Mouse (Mus musculus) G1E (cell line): ENCODE results near the gene Gm26992. TPM values are rescaled to one million over a fixed set of nuclear protein-coding genes. Genes with fewer than 3 reads are reported as not detected.

ENCODE experiments used
- ATAC-seq: 2 replicates; pipeline ENCODE4 v1.8.0; 2016; ENCODE audit warnings: mild to moderate bottlenecking; ENCODE audit not compliant: insufficient number of reproducible peaks, poor library complexity, low FRiP score, severe bottlenecking; ENCODE audit errors: extremely low read depth
- DNase-seq: peaks from one replicate; pipeline ENCODE4 v3.0.0; 2012; ENCODE audit warnings: low spot score
- H3K27me3 ChIP-seq: 2 replicates; pipeline ENCODE4 v1.6.1; 2012; ENCODE audit warnings: mild to moderate bottlenecking, low read length, inconsistent platforms; ENCODE audit not compliant: insufficient read depth
- H3K36me3 ChIP-seq: replicated peaks from 2 replicates; pipeline ENCODE3; 2012; ENCODE audit warnings: mild to moderate bottlenecking, inconsistent platforms
- H3K4me1 ChIP-seq: 2 replicates; pipeline ENCODE4 v1.6.1; 2012; ENCODE audit warnings: low read depth, low read length, inconsistent platforms, mixed read lengths; ENCODE audit not compliant: insufficient read depth
- H3K4me3 ChIP-seq: 2 replicates; pipeline ENCODE4 v1.5.1; 2012; ENCODE audit warnings: low read depth, mild to moderate bottlenecking, inconsistent platforms, low read length, moderate library complexity, mixed read lengths
- H3K9me3 ChIP-seq: replicated peaks from 2 replicates; pipeline ENCODE4 v1.6.1; 2012; ENCODE audit warnings: inconsistent platforms
- CTCF ChIP-seq: IDR thresholded peaks from 2 replicates; pipeline ENCODE4 v1.5.1; 2012; ENCODE audit warnings: low read depth, low read length, inconsistent platforms, mixed read lengths
- GATA1 ChIP-seq: IDR thresholded peaks from 2 replicates; pipeline ENCODE4 v1.6.1; 2012; ENCODE audit warnings: borderline replicate concordance, low read length, inconsistent platforms, mixed read lengths
- GATA2 ChIP-seq: IDR thresholded peaks from 2 replicates; pipeline ENCODE4 v1.6.1; 2012; ENCODE audit warnings: low read depth, low read length, inconsistent platforms, borderline replicate concordance
- POLR2AphosphoS5 ChIP-seq: IDR thresholded peaks from 2 replicates; pipeline ENCODE4 v1.6.1; 2012; ENCODE audit warnings: low read depth, low read length, inconsistent platforms; ENCODE audit not compliant: insufficient replicate concordance
- TAL1 ChIP-seq: conservative IDR thresholded peaks from 2 replicates; pipeline ENCODE4 v1.6.1; 2012; ENCODE audit warnings: low read depth, low read length, inconsistent platforms, mixed read lengths
- polyA plus RNA-seq: library from polyadenylated mRNA; stranded (reverse); fragments of >175 nt; gene quantifications from 2 replicates; pipeline ENCODE4 v1.2.3, GENCODE M21; 2012
- total RNA-seq, 2 experiments: library from RNA; stranded (forward) in 1 of 2; stranded (reverse) in 1 of 2; fragments of 200-1000 nt in 1 of 2; fragments of >200 nt in 1 of 2; fragmentation: Nextera tagmentation in 1 of 2; gene quantifications; 2 replicates each; pipeline ENCODE4 v1.2.3; 2014 to 2017

The Gm26992 gene
- 22.2 and 22.7 TPM in 2 replicates for total RNA-seq (2014; fragmentation: Nextera tagmentation)
- not detected in 2 replicates for total RNA-seq (2017)
- not detected in 2 replicates for polyA plus RNA-seq

DNA sequence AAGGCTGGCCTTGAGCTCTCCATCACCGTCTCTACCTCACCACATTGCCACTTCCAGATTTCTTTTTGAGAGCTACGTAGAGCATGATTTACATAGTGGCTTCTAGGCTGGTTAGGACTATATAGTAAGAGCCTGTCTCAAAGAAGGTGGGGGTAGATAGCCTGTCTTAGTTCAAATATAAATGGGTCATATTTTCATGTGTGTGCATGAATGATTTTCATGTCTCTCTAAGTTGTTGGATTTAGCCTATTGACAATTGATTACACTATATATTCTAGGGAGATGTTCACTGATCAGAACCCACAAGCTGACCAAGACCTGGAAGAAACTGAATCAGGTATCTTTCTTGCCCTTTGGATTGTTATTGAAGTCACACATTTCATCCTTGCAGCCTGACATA lies at the start of gene Gm26992:
TSS of gene Gm26992 (plus strand) at position 301 of the 400 bp plus-strand sequence.
- H3K4me1 ChIP-seq: no peaks in the 10 kb centered on the region
- TF ChIP-seq TAL1 (no peak), POLR2AphosphoS5 (no peak), CTCF (no peak), GATA1 (no peak), GATA2 (no peak)
- H3K9me3 ChIP-seq: no peaks in the 10 kb centered on the region
- H3K36me3 ChIP-seq: no peaks in the 10 kb centered on the region
- no peak within 1 kb of the TSS for H3K4me3 ChIP-seq
- no peaks in the 10 kb centered on the region for H3K27me3 ChIP-seq
- no peak for DNase-seq
- ATAC-seq: no peak

DNA sequence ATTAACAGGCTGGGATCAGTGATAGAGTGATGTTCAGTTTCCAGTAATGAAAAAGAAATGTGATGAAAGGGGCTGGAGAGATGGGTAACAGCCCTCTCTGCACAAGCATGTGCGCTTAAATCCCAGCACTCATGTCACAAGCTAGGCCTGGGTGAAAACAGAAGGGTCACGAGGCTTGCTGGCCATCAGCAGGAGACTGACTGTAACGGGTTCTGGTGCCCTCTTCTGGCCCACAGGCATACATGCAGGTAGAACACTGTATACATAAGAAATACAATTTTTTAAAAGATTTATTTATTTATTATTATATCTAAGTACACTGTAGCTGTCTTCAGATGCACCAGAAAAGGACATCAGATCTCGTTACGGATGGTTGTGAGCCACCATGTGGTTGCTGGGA lies 47.6 kb upstream of the Gm26992 start:
- no peaks in the 10 kb centered on the region for H3K9me3 ChIP-seq
- no peak for ATAC-seq
- no peak for TF ChIP-seq GATA1
- no peak for TF ChIP-seq TAL1
- TF ChIP-seq POLR2AphosphoS5: no peak
- no peak for TF ChIP-seq GATA2
- no peak for TF ChIP-seq CTCF
- H3K36me3 ChIP-seq: no peaks in the 10 kb centered on the region
- H3K4me1 ChIP-seq: no peaks in the 10 kb centered on the region
- no peak overlapping the region for H3K4me3 ChIP-seq
- H3K27me3 ChIP-seq: no peaks in the 10 kb centered on the region
- DNase-seq: no peak

DNA sequence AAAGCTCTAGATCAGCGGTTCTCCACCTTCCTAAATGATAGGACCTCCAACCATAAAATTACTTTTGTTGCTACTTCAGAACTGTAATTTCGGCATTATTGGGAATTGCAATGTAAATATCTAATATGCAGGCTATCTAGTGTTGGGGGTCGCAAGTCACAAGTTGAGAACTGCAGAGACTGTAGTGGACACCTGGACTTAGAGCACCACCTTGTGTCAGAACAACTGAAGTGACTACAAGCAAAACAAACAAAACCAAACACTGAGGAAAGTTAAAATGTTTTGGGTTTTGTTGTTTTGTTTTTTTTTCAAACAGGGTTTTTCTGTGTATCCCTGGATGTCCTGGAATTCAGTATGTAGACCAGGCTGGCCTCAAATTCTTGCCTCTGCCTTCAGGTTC lies 37.3 kb upstream of the Gm26992 start:
- ATAC-seq (no peak), DNase-seq (no peak)
- Histone ChIP-seq H3K27me3 (no peaks in the 10 kb centered on the region), H3K4me1 (no peaks in the 10 kb centered on the region), H3K36me3 (no peaks in the 10 kb centered on the region), H3K4me3 (no peak overlapping the region), H3K9me3 (no peaks in the 10 kb centered on the region)
- no peak for TF ChIP-seq POLR2AphosphoS5
- no peak for TF ChIP-seq CTCF
- no peak for TF ChIP-seq GATA2
- no peak for TF ChIP-seq TAL1
- TF ChIP-seq GATA1: no peak

DNA sequence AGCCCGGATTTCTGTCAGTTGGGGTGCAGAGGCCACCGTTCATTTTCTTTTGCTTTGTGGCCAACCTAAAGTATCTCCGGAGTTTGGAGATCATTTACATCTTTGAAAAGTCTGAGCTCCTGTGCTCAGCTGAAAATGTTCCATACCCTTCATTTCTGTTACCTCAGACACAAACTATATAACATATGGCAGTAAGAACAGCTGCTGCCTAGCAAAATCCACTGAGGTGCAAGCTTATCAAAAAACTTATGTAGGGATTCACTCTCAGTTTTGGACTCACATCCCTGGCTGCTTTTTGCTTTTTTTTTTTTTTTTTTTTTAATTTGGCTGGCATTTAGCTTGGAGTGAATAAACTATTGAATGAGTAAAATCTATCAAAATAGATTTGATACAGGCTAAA lies 33.7 kb upstream of the Gm26992 start:
- TF ChIP-seq CTCF (no peak), POLR2AphosphoS5 (no peak), GATA2 (no peak), TAL1 (no peak), GATA1 (no peak)
- no peaks in the 10 kb centered on the region for H3K9me3 ChIP-seq
- ATAC-seq (no peak), DNase-seq (no peak)
- no peaks in the 10 kb centered on the region for H3K36me3 ChIP-seq
- H3K27me3 ChIP-seq: no peaks in the 10 kb centered on the region
- no peak overlapping the region for H3K4me3 ChIP-seq
- H3K4me1 ChIP-seq: no peaks in the 10 kb centered on the region

DNA sequence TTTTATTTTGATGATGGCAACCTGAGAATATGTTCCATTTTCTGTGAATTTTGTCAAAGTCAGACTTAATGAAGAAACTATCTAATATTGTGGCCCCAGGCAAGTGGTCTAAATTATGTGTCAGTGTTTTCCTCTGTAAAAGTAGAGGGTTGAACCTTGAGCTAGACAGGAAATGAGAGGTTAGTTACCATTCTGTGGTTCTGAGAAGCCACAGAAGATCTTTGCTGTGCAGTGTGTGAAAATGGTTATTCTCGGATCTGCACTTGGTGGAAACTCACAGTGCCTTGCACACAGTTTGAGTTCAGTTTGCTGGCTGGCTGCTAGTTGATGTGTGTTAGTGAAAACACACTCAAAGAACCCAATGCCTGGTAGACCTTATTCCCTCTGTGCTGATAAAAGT lies 28.0 kb upstream of the Gm26992 start:
- H3K9me3 ChIP-seq: no peaks in the 10 kb centered on the region
- H3K4me1 ChIP-seq: no peaks in the 10 kb centered on the region
- TF ChIP-seq GATA2 (no peak), CTCF (no peak), GATA1 (no peak), TAL1 (no peak), POLR2AphosphoS5 (no peak)
- DNase-seq (no peak), ATAC-seq (no peak)
- H3K4me3 ChIP-seq: no peak overlapping the region
- peaks cover 6% of the 10 kb centered on the region; the same call in 1 of the 2 replicates for H3K27me3 ChIP-seq
- no peaks in the 10 kb centered on the region for H3K36me3 ChIP-seq

DNA sequence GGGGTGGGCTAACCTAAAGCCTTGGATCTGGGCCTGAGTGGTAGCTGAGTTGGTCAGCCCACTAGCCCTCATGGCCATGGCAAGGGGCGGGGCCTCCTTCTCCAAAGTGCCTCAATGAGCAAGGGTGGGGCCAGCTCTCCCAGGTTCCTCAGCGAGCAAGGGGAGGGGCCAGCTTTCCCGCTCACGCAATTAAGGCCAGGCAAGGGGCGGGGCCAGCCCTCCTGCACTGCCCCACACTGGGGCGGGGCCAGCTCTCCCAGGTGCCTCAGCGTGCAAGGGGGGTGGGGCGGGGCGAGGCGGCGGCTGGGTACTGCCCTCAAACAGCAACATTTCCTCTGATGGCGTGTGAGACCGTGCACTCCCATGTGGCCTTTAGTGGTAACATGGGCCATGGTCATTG lies 16.8 kb upstream of the Gm26992 start:
- no peaks in the 10 kb centered on the region for H3K9me3 ChIP-seq
- TF ChIP-seq GATA1 (no peak), POLR2AphosphoS5 (no peak), GATA2 (no peak), CTCF (no peak)
- DNase-seq (no peak), ATAC-seq (no peak)
- H3K4me3 ChIP-seq: no peak overlapping the region
- no peaks in the 10 kb centered on the region for H3K36me3 ChIP-seq
- no peaks in the 10 kb centered on the region for H3K27me3 ChIP-seq
- H3K4me1 ChIP-seq: no peaks in the 10 kb centered on the region

DNA sequence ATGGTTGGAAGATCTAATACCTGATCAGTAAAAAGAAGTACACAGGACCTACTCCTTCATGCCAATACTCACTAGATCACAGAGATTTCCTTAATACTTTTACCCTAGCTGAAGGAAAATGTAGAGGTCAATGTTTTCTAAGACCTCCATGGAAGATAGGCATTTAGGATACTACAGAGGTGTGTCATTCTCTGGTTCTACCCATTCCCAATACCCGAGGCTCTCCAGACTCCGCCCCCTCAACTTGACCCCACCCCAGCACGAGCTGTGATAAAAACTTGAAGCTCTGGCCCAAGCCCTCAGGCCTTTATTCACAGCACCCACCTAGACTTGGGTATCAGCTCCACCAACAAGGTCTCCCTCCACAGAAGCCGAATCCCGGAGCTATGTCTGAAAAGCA lies 7.6 kb upstream of the Gm26992 start, which contains the start of gene Tsx:
TSS of gene Tsx (plus strand) at position 301 of the 400 bp plus-strand sequence.
- H3K27me3 ChIP-seq: no peaks in the 10 kb centered on the region
- no peak for TF ChIP-seq POLR2AphosphoS5
- TF ChIP-seq GATA2: no peak
- TF ChIP-seq CTCF: no peak
- no peak for TF ChIP-seq TAL1
- TF ChIP-seq GATA1: no peak
- DNase-seq: no peak
- no peaks in the 10 kb centered on the region for H3K36me3 ChIP-seq
- H3K9me3 ChIP-seq: no peaks in the 10 kb centered on the region
- no peak for ATAC-seq
- no peak within 1 kb of the TSS for H3K4me3 ChIP-seq
- H3K4me1 ChIP-seq: no peaks in the 10 kb centered on the region
